Mouse (Mus musculus) urinary bladder, postnatal 36 days (tissue): ENCODE measurements around the gene Fcgrt.

Experiments
- DNase-seq, 2 experiments: peaks; one replicate each; pipeline ENCODE4 v3.0.0; 2022; ENCODE audit warnings: low spot score in 2 of 2, mixed read lengths in 1 of 2

Gene Fcgrt

GRCm38 (mm10) chr7:45056329-45056971 lies 47.2 kb downstream of the Fcgrt start:
- DNase-seq: no peak

GRCm38 (mm10) chr7:45053931-45054510 lies 49.6 kb downstream of the Fcgrt start:
- peak; percentile 93 to 95 for DNase-seq

- DNase-seq: peak; percentile 69 to 70
These were observed 50.3 kb downstream of the Fcgrt start for GRCm38 (mm10) chr7:45053117-45053930.

GRCm38 (mm10) chr7:45052862-45053116 lies 50.9 kb downstream of the Fcgrt start, which contains the start of gene Prr12:
Gene Prr12 (minus strand): TSS chr7:45052881.
- peak in 1 of 2 experiments; percentile 13 for DNase-seq

GRCm38 (mm10) chr7:45052181-45052861 lies 51.3 kb downstream of the Fcgrt start:
- peak; percentile 26 to 41 for DNase-seq

GRCm38 (mm10) chr7:45051601-45051974 lies 52.1 kb downstream of the Fcgrt start:
- DNase-seq: no peak

- peak; percentile 23 to 55 for DNase-seq
These were observed 52.6 kb downstream of the Fcgrt start for GRCm38 (mm10) chr7:45050945-45051600.

- no peak for DNase-seq
These were observed 54.6 kb downstream of the Fcgrt start for GRCm38 (mm10) chr7:45048923-45049657.

- DNase-seq: no peak
These were observed 55.4 kb downstream of the Fcgrt start for GRCm38 (mm10) chr7:45048001-45048890.

GRCm38 (mm10) chr7:45047491-45047890 lies 56.2 kb downstream of the Fcgrt start:
- no peak for DNase-seq

GRCm38 (mm10) chr7:45046853-45047350 lies 56.7 kb downstream of the Fcgrt start:
- DNase-seq: no peak

GRCm38 (mm10) chr7:45045741-45046140 lies 57.9 kb downstream of the Fcgrt start:
- no peak for DNase-seq

- no peak for DNase-seq
These were observed 60.3 kb downstream of the Fcgrt start for GRCm38 (mm10) chr7:45043307-45043706.
